Mouse (Mus musculus) MN1 (cell line): ENCODE measurements around the gene Tymp.

Experiments used
- DNase-seq: peaks from one replicate; pipeline ENCODE4 v3.0.0-alpha.2; 2016; ENCODE audit warnings: low spot score

Gene Tymp

GRCm38 (mm10) chr15:89376957-89377356 lies at the start of gene Tymp:
TSS of gene Tymp (minus strand) at chr15:89377039.
- no peak for DNase-seq

DNA sequence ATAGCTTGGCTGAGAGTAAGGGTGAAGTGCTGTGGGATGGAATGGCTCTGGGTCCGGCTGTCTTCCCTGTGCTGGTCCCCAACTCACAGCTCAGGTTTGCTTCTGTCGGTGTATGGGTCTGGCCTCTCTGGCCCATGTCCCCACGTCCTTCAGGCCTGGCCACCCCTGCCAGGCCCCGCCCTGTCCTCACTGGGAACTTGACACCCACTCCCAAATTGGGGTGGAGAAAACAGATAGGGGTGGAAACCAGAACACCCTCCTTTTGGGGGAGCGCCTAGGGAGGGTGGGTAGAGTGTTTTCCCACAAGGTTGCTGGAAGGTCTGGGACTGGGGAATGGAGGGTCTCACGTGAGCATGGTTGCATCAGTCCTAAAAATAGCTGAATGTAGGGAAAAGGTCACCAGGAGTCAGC lies 48.9 kb upstream of the Tymp start, which contains the start of gene Cpt1b:
Cpt1b (minus strand) TSS at position 153 of the 411 bp plus-strand sequence.
- DNase-seq: no peak

DNA sequence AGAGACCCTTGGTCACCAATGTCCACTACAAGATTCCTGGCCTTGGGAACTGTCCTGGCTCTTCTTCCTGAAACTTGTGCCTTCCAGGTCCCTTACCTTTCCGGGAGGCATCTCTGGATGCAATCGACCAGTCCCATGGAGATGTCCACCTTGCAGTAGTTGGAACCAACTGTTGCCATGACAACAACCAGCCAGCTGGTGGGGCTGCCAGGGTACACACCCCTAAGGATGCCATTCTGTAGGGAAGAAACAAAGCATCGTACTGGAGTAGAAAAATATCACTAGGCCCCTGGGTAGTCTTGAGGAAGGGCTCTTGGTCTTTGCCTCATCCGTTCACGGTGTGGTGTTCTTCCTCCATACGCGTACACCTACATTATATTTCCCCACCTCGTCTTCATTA lies 47.8 kb upstream of the Tymp start:
- DNase-seq: no peak

DNA sequence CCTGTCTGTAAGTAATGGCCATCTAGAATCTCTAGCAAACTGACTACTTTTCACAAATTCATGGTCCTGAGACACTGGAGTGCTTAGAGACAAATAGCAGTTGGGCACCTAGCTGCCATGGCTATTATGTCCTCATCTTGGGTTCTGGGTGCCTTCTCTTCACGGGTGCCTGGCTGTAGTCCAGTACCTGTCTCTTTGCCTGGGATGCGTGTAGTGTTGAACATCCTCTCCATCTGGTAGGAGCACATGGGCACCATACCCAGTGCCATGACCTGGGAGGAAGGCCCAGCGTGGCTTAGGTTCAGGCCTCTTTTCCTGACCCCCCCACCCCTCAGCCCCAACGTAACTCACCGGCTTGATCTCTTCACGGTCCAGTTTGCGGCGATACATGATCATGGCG lies 45.1 kb upstream of the Tymp start:
- DNase-seq: no peak

GRCm38 (mm10) chr15:89415282-89415681 lies 38.4 kb upstream of the Tymp start:
- DNase-seq: no peak

GRCm38 (mm10) chr15:89410118-89410517 lies 33.3 kb upstream of the Tymp start, which contains the start of gene Syce3:
TSS of gene Syce3 (minus strand) at chr15:89410503.
- DNase-seq: no peak

DNA sequence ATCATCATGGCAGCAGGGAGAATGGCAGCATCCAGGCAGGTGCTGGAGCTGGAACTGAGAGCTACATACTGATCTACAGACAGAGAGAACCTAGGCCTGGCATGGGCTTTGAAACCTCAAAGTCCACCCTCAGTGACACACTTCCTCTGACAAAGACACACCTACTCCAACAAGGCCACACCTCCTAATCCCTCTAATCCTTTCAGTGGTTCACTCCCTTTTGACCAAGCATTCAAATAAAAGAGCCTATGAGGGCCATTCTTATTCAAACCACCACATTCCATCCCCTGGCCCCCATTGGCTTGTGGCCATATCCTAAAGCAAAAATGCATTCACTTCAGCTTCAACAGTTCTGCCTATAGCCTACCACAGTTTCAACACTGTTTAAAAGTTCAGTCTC lies 29.9 kb upstream of the Tymp start:
- DNase-seq: no peak

DNA sequence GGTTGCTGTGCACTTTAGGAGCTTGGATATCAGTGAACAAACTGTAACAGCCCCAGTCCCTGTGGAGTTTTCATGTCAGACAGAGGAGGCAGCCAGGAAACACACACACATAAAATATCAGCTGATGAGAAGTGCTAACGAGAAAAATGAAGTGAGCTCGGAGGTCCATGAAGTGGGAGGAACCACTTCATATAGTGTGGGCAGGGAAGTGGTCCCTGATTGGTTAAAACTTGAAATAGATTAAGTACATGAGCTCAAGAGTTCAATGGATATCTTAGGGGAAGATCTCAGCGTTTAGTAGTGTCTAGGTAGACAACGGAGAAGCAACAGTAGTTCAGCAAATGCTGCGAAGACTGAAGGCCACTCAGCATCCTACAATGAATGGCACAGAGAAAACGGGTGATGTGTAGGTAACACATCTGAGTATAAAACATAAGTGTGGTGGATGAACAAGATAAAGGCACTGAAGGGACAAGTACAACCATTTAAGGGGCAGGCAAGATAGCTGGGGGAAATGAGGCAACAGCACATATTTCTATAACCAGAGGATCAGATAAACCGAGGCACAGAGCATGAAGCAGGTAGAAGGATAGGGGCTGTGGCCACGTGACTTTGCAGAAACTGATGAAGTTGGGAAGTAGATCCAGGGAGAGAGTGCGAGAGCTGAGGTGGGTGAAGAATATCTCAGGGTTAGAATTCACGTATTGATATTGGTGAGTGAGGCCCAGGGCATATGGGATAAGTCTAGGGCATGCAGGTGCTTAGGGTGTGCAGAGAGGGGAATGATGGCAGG lies 28.2 kb upstream of the Tymp start:
- no peak for DNase-seq

DNA sequence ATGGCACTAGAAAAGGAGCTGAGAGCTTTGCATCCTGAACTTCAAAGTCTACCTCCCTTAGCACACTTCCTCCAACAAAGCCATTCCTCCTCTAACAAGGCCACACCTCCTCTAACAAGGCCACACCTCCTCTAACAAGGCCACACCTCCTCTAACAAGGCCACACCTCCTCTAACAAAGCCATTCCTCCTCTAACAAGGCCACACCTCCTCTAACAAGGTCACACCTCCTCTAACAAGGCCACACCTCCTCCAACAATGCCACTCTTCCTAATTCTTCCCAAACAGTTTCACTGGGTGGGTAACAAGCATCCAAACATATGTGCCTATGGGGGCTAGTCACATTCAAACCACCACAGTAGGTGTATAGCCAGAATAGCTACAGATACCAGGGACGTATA lies 25.6 kb upstream of the Tymp start:
- DNase-seq: no peak

DNA sequence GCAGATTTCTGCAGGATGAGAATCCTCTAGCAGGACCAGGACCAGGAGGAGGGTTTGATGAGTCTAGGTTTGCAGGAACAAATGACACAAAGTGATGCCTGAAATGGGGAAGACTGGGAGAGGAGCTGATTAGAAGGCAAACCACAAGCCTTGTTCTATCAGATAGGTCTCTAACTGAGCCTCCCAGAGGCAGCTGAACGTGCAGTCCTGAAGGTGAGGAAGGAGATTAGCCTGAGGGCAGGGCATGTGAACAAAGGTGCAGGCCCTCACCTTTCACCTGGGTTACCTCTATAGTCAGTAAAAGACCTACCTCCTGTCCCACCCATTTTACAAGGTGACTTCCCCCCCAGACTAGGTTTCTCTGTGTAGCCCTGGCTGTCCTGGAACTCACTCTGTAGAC lies 22.9 kb upstream of the Tymp start:
- no peak for DNase-seq

DNA sequence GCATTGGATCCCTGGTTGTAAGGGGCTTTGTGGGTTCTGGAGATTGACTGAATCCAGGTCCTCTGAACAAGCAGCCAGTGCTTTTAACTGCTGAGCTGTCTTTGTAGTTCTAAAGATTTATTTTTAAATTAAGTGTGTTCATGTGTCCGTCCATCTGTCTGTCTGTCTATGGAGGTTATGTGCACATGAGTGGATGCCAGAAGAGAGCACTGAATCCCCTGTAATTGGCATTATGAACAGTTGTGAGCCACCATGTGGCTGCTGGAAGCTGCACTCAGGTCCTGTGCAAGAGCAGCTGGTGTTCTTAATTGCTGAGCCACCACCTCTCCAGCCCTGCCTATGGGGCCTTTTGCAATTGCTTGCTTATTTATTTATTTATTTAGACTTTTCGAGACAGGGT lies 21.3 kb upstream of the Tymp start:
- no peak for DNase-seq

GRCm38 (mm10) chr15:89396883-89397282 lies 20.0 kb upstream of the Tymp start:
- DNase-seq: no peak

DNA sequence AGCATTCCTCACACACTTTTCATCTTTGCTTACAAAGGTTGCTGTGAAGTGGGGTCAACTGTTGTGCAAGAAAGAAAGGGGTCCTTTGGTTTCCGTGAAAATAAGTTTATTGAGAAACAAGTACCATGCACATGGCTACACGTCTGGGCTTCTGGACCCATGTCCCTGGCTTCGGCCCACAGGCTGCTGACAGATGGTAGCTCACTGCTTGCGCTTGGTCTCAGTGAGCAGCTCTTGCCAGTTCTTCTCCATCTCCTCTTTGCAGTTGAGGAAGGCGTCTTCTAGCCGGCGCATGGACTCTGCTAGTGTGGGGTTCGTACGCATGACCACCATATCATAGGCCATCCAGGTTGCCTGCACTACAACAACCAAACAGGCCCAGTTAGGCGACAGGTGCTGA lies 13.2 kb upstream of the Tymp start:
- DNase-seq: no peak

DNA sequence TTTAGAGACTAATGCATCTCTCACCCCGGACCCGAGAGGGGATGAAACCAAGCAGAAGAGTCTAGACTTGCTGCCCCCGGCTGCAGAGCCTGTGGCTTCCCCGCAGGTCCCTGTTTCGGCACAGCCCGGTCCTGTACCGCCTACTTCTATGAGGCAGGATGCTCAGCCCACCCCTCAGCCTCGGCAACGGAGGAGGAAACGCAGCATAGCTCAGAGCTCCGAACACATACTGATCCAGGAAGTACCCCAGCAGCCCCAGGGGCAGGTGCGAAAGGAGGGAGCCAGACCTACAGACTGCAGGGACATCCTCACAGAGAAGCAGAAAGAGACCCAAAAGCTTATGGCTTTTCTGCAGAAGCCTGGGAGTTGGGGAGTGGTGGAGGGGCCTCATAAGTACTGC lies 10.3 kb upstream of the Tymp start:
- DNase-seq: no peak

- DNase-seq: no peak
Observed at GRCm38 (mm10) chr15:89384617-89385016, 7.8 kb upstream of the Tymp start, which contains the start of gene Klhdc7b. TSS of gene Klhdc7b (plus strand) at chr15:89384917.

DNA sequence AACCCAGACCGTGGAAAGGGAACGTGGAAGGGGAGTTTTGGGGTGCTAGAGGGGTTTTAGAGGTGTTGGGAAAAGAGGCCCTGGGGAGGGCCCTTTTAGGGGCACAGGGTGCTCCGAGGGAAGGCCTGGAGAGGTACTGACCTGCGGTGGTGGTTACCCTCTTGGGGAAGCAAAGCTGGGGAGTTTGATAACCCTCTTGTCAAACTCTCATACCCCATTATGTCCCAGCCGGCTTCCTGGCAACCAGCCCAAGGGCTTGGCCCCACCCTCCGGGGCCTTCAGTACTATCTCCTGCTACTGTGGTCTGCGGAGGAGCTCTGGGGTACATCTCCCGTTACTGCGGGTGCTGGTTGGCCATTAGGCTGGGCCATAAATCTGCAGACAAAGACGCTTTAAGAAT lies 2.6 kb upstream of the Tymp start:
- DNase-seq: no peak

- no peak for DNase-seq
Observed at GRCm38 (mm10) chr15:89378831-89379401, 2.1 kb upstream of the Tymp start, which contains the start of gene Odf3b. TSS of gene Odf3b (minus strand) at chr15:89379282.

- no peak for DNase-seq
Observed at GRCm38 (mm10) chr15:89377938-89378828, 1.3 kb upstream of the Tymp start.

GRCm38 (mm10) chr15:89377362-89377761 lies 523 bp upstream of the Tymp start:
- no peak for DNase-seq

DNA sequence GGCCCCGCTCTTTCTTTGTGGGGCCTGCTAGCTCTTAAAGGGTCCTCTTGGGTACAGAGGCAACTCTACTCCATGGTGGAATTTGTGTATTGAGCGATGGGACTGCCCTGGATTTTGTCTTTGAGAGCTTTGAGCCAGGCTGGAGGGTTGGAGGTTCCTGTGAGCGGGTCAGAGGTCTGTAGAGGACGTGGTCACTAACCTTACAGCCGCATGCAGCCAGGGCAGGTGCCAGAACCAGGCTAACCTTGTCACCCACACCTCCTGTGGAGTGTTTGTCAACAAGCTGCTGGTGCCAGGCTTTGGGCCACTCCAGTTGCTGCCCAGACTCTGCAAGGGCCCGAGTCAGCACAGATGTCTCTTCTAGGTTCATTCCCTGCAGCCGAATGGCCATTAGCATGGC lies 799 bp downstream of the Tymp start:
- DNase-seq: no peak

- no peak for DNase-seq
Observed at GRCm38 (mm10) chr15:89374801-89375534, 1.9 kb downstream of the Tymp start.

GRCm38 (mm10) chr15:89374340-89374739 lies 2.5 kb downstream of the Tymp start:
- DNase-seq: no peak
